Mouse (Mus musculus): ENCODE measurements around the gene 2610507B11Rik. TPM values are rescaled to one million over a fixed set of nuclear protein-coding genes. Genes with fewer than 3 reads are reported as not detected.

The 2610507B11Rik gene
- polyA plus RNA-seq, 1 experiment from 2014 or later, result 71.9 TPM

GRCm38 (mm10) chr11:78290654-78291053 is 29.1 kb downstream of the 2610507B11Rik start, which contains the start of gene BC030499:
Gene BC030499, plus strand, starts transcription at chr11:78290841.
- 85% methylated on average over 4 of the region's 4 CpGs for WGBS
- no peaks in the 10 kb centered on the region for H3K4me1 ChIP-seq (replicated peaks)
- no peak for ATAC-seq (replicated peaks; ENCODE audit: insufficient number of reproducible peaks, insufficient read depth, low FRiP score, low read depth)
- H3K9me3 ChIP-seq (replicated peaks), result no peaks in the 10 kb centered on the region
- H3K27ac ChIP-seq, result no peak within 1 kb of the TSS
- H3K27me3 ChIP-seq, result no peaks in the 10 kb centered on the region
- H3K4me3 ChIP-seq, result no peak within 1 kb of the TSS
- no peak within 1 kb of the TSS for H3K4me2 ChIP-seq
- H3K36me3 ChIP-seq, result peaks cover 65% of the 10 kb centered on the region
- H3K9ac ChIP-seq, result no peak within 1 kb of the TSS

- H3K36me3 ChIP-seq, result peaks cover 30% of the 10 kb centered on the region
- 93% methylated on average over 6 of the region's 6 CpGs for WGBS
- H3K4me2 ChIP-seq, result no peak overlapping the region
- no peaks in the 10 kb centered on the region for H3K27me3 ChIP-seq
- ATAC-seq (replicated peaks; ENCODE audit: insufficient number of reproducible peaks, insufficient read depth, low FRiP score, low read depth), result no peak
- no peak overlapping the region for H3K9ac ChIP-seq
- no peaks in the 10 kb centered on the region; the same call in 1 of the 2 replicates for H3K9me3 ChIP-seq (replicated peaks)
- no peak overlapping the region for H3K27ac ChIP-seq
- no peaks in the 10 kb centered on the region for H3K4me1 ChIP-seq (replicated peaks)
- H3K4me3 ChIP-seq, result no peak overlapping the region
Observed at GRCm38 (mm10) chr11:78294585-78294984, 33.0 kb downstream of the 2610507B11Rik start.

- peaks cover 21% of the 10 kb centered on the region for H3K36me3 ChIP-seq
- no peak for ATAC-seq (replicated peaks; ENCODE audit: insufficient number of reproducible peaks, insufficient read depth, low FRiP score, low read depth)
- H3K4me2 ChIP-seq, result peak overlapping the region; percentile 83
- 62% methylated on average over 7 of the region's 7 CpGs for WGBS
- H3K27ac ChIP-seq, result peak overlapping the region; percentile 63
- no peaks in the 10 kb centered on the region for H3K27me3 ChIP-seq
- H3K9ac ChIP-seq, result peak overlapping the region; percentile 75
- peak overlapping the region; percentile 74 for H3K4me3 ChIP-seq
- H3K4me1 ChIP-seq (replicated peaks), result peaks cover 12% of the 10 kb centered on the region
- H3K9me3 ChIP-seq (replicated peaks), result no peaks in the 10 kb centered on the region; the same call in 1 of the 2 replicates
Observed at GRCm38 (mm10) chr11:78300917-78301316, 39.4 kb downstream of the 2610507B11Rik start.

- whole genome bisulfite sequencing, result under 1% methylated on average over 49 of the region's 49 CpGs
- H3K9me3 ChIP-seq (replicated peaks), result no peaks in the 10 kb centered on the region; the same call in 1 of the 2 replicates
- H3K9ac ChIP-seq, result peak within 1 kb of the TSS; percentile 75
- ATAC-seq (replicated peaks; ENCODE audit: insufficient number of reproducible peaks, insufficient read depth, low FRiP score, low read depth), result peak; percentile 99
- peaks cover 21% of the 10 kb centered on the region for H3K36me3 ChIP-seq
- H3K4me3 ChIP-seq, result peak within 1 kb of the TSS; percentile 74
- H3K27ac ChIP-seq, result peak within 1 kb of the TSS; percentile 80
- peaks cover 12% of the 10 kb centered on the region for H3K4me1 ChIP-seq (replicated peaks)
- H3K4me2 ChIP-seq, result peak within 1 kb of the TSS; percentile 83
- no peaks in the 10 kb centered on the region for H3K27me3 ChIP-seq
Observed at GRCm38 (mm10) chr11:78301357-78302084, 40.0 kb downstream of the 2610507B11Rik start, which contains the start of gene Spag5. Gene Spag5, plus strand, starts transcription at chr11:78301529.

GRCm38 (mm10) chr11:78305272-78305671 is 43.7 kb downstream of the 2610507B11Rik start:
- Histone ChIP-seq H3K4me3 (no peak overlapping the region), H3K36me3 (peaks cover 34% of the 10 kb centered on the region), H3K9ac (no peak overlapping the region), H3K27ac (no peak overlapping the region), H3K4me2 (no peak overlapping the region), H3K9me3 (replicated peaks) (no peaks in the 10 kb centered on the region), H3K4me1 (replicated peaks) (peaks cover 12% of the 10 kb centered on the region), H3K27me3 (no peaks in the 10 kb centered on the region)
- 79% methylated on average over 4 of the region's 4 CpGs for WGBS
- no peak for ATAC-seq (replicated peaks; ENCODE audit: insufficient number of reproducible peaks, insufficient read depth, low FRiP score, low read depth)

GRCm38 (mm10) chr11:78310861-78311511 is 49.4 kb downstream of the 2610507B11Rik start:
- H3K36me3 ChIP-seq, result peaks cover 42% of the 10 kb centered on the region
- 90% methylated on average over 8 of the region's 8 CpGs for WGBS
- H3K4me1 ChIP-seq (replicated peaks), result no peaks in the 10 kb centered on the region; the same call in 1 of the 2 replicates
- no peak overlapping the region for H3K4me3 ChIP-seq
- no peak for ATAC-seq (replicated peaks; ENCODE audit: insufficient number of reproducible peaks, insufficient read depth, low FRiP score, low read depth)
- no peak overlapping the region for H3K27ac ChIP-seq
- no peaks in the 10 kb centered on the region for H3K27me3 ChIP-seq
- H3K9ac ChIP-seq, result no peak overlapping the region
- H3K4me2 ChIP-seq, result no peak overlapping the region
- no peaks in the 10 kb centered on the region for H3K9me3 ChIP-seq (replicated peaks)

GRCm38 (mm10) chr11:78313662-78314061 is 52.1 kb downstream of the 2610507B11Rik start:
- H3K4me3 ChIP-seq, result no peak overlapping the region
- no peaks in the 10 kb centered on the region; the same call in 1 of the 2 replicates for H3K4me1 ChIP-seq (replicated peaks)
- H3K4me2 ChIP-seq, result no peak overlapping the region
- H3K27me3 ChIP-seq, result no peaks in the 10 kb centered on the region
- no peaks in the 10 kb centered on the region for H3K9me3 ChIP-seq (replicated peaks)
- ATAC-seq (replicated peaks; ENCODE audit: insufficient number of reproducible peaks, insufficient read depth, low FRiP score, low read depth), result no peak
- H3K36me3 ChIP-seq, result peaks cover 64% of the 10 kb centered on the region
- WGBS, result 91% methylated on average over 2 of the region's 2 CpGs
- H3K27ac ChIP-seq, result no peak overlapping the region
- no peak overlapping the region for H3K9ac ChIP-seq

- Histone ChIP-seq H3K27me3 (no peaks in the 10 kb centered on the region), H3K4me2 (no peak overlapping the region), H3K4me1 (replicated peaks) (peaks cover 16% of the 10 kb centered on the region), H3K27ac (no peak overlapping the region), H3K9me3 (replicated peaks) (no peaks in the 10 kb centered on the region), H3K4me3 (no peak overlapping the region), H3K36me3 (peaks cover 79% of the 10 kb centered on the region), H3K9ac (no peak overlapping the region)
- no peak for ATAC-seq (replicated peaks; ENCODE audit: insufficient number of reproducible peaks, insufficient read depth, low FRiP score, low read depth)
- WGBS, result 93% methylated on average over 2 of the region's 2 CpGs
Observed at GRCm38 (mm10) chr11:78318411-78318810, 56.9 kb downstream of the 2610507B11Rik start.

GRCm38 (mm10) chr11:78322076-78322831 is 60.7 kb downstream of the 2610507B11Rik start:
- H3K4me2 ChIP-seq, result peak overlapping the region; percentile 59
- no peak for ATAC-seq (replicated peaks; ENCODE audit: insufficient number of reproducible peaks, insufficient read depth, low FRiP score, low read depth)
- H3K9me3 ChIP-seq (replicated peaks), result no peaks in the 10 kb centered on the region
- no peak overlapping the region for H3K9ac ChIP-seq
- peak overlapping the region; percentile 37; the same call in 1 of the 2 replicates for H3K4me3 ChIP-seq
- WGBS, result 55% methylated on average over 2 of the region's 2 CpGs
- H3K4me1 ChIP-seq (replicated peaks), result peaks cover 27% of the 10 kb centered on the region
- no peaks in the 10 kb centered on the region for H3K27me3 ChIP-seq
- peaks cover 46% of the 10 kb centered on the region for H3K36me3 ChIP-seq
- H3K27ac ChIP-seq, result peak overlapping the region; percentile 67

- Histone ChIP-seq H3K27me3 (no peaks in the 10 kb centered on the region), H3K27ac (peak within 1 kb of the TSS; percentile 67), H3K9me3 (replicated peaks) (no peaks in the 10 kb centered on the region), H3K4me1 (replicated peaks) (peaks cover 27% of the 10 kb centered on the region), H3K36me3 (peaks cover 41% of the 10 kb centered on the region), H3K4me3 (peak within 1 kb of the TSS; percentile 37), H3K4me2 (peak within 1 kb of the TSS; percentile 59), H3K9ac (no peak within 1 kb of the TSS)
- 5% methylated on average over 15 of the region's 15 CpGs for WGBS
- peak; percentile 94 for ATAC-seq (replicated peaks; ENCODE audit: insufficient number of reproducible peaks, insufficient read depth, low FRiP score, low read depth)
Observed at GRCm38 (mm10) chr11:78322860-78323259, 61.3 kb downstream of the 2610507B11Rik start, which contains the start of gene Aldoc. Gene Aldoc, plus strand, starts transcription at chr11:78322968.

Data from heart, embryonic 15.5 days (tissue).